Mouse (Mus musculus): ENCODE results near the gene Hfe. TPM values are rescaled to one million over a fixed set of nuclear protein-coding genes. Genes with fewer than 3 reads are reported as not detected.
"Not testable (repeated sequence)": the region's sequence is repeated elsewhere in the genome, so short reads cannot be mapped to it uniquely, and the experiment has no call there.

Hfe gene
- polyA plus RNA-seq, 1 experiment from 2014 or later: 10.8 TPM

DNA sequence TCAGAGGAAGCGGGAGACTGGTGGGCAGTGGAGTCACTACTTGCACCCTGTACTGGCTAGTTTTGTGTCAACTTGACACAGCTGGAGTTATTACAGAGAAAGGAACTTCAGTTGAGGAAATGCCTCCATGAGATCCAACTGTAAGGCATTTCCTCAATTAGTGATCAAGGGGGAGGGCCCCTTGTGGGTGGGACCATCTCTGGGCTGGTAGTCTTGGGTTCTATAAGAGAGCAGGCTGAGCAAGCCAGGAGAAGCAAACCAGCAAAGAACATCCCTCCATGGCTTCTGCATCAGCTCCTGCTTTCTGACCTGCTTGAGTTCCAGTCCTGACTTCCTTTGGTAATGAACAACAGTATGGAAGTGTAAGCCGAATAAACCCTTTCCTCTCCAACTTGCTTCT lies 7.9 kb downstream of the Hfe start:
- H3K9me3 ChIP-seq; ATAC-seq (ENCODE audit: borderline replicate concordance, extremely low read depth, low FRiP score, low TSS enrichment): not testable (repeated sequence)
- WGBS: 84% methylated on average over 2 of the region's 2 CpGs

DNA sequence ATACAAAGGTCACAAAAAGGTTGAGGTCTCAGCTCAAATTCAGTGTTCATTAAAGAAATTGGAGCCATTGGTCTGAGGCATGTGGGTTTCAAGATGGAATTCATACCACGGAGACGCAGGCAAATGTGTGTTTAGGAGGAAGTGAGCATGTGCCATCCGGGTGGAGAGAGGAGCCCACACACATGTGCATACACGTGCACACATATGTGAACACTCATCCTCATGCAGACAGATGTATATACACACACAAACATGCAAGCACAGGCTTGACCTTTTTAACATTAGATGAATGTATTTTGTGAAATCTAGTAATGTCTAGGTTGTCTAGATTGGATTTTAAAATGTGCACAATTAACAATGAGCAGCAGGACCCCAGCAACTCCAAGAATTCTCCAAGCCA lies 8.4 kb downstream of the Hfe start:
- no peaks in the 10 kb centered on the region for H3K36me3 ChIP-seq
- H3K4me2 ChIP-seq: no peak overlapping the region
- peaks cover 12% of the 10 kb centered on the region for H3K4me1 ChIP-seq
- no peak for ATAC-seq (ENCODE audit: borderline replicate concordance, extremely low read depth, low FRiP score, low TSS enrichment)
- no peak overlapping the region for H3K4me3 ChIP-seq
- H3K9me3 ChIP-seq: no peaks in the 10 kb centered on the region
- 76% methylated on average over 4 of the region's 4 CpGs for WGBS
- H3K9ac ChIP-seq: no peak overlapping the region
- H3K27me3 ChIP-seq: no peaks in the 10 kb centered on the region
- no peak overlapping the region for H3K27ac ChIP-seq

More for the DNA sequence above, 7.9 kb downstream of the Hfe start:
- not testable (repeated sequence) for H3K4me3 ChIP-seq, H3K4me2 ChIP-seq, H3K9ac ChIP-seq, H3K27ac ChIP-seq, H3K27me3 ChIP-seq, H3K36me3 ChIP-seq
- peaks cover 12% of the 10 kb centered on the region for H3K4me1 ChIP-seq

DNA sequence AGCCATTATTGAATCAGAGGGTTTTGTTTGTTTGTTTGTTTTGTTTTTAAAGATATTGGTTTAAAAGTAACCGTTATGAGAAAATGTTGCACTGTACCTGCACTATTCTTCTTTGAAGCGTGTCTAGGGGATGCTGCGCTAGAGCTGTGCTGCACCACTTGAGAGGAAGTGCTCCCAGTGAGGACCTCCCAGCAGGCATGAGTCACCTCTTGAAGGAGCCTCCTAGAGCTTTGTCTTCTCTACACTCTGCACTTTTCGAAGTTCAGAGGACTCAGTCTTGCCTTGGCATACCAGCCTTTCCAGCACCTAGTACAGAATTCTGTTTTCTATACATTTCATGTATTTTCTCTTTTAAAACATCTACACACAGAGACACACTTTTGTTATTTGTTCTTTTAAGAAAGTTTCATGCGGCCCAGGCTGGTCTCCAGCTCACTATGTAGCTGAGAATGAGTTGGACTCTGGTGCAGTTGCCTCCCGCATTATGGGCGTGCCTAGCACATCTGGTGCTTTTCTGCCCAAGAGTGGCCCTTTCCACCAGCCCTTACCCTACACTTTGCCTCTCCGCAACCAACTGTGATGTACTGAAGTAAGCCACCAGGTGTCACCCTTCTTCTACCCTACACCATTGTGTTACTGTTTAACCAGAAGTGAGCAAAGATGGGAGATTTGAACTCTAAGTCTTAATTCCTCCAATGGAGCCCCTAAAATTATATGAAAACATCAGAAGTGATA lies 9.7 kb downstream of the Hfe start:
- ATAC-seq (ENCODE audit: borderline replicate concordance, extremely low read depth, low FRiP score, low TSS enrichment): peak; percentile 29; the same call in 1 of the 2 replicates
- Histone ChIP-seq H3K36me3 (no peaks in the 10 kb centered on the region), H3K9me3 (no peaks in the 10 kb centered on the region), H3K27ac (no peak overlapping the region), H3K4me3 (no peak overlapping the region), H3K9ac (no peak overlapping the region), H3K4me1 (peaks cover 20% of the 10 kb centered on the region), H3K4me2 (no peak overlapping the region), H3K27me3 (no peaks in the 10 kb centered on the region)
- WGBS: 21% methylated on average over 8 of the region's 8 CpGs

DNA sequence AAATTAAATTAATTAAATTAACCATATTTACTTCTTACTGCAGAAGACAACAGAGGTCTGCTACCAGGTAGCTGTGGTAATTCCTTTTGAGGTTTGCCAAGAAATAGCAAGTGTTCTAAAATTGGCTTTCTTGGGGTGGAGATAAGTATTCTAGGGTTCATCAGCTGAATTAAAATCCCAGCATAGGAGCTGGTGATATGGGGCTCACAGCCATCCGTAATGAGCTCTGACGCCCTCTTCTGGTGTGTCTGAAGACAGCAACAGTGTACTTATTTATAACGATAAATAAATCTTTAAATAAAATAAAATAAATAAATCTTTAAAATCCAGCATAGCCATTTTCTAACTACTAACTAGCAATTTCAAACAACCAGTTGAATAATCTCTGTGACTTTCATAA lies 10.9 kb downstream of the Hfe start:
- H3K4me2 ChIP-seq: no peak overlapping the region
- no peaks in the 10 kb centered on the region for H3K27me3 ChIP-seq
- no peak for ATAC-seq (ENCODE audit: borderline replicate concordance, extremely low read depth, low FRiP score, low TSS enrichment)
- H3K4me3 ChIP-seq: no peak overlapping the region
- no peak overlapping the region for H3K9ac ChIP-seq
- H3K4me1 ChIP-seq: peaks cover 26% of the 10 kb centered on the region
- H3K9me3 ChIP-seq: no peaks in the 10 kb centered on the region
- no peaks in the 10 kb centered on the region for H3K36me3 ChIP-seq
- H3K27ac ChIP-seq: no peak overlapping the region
- WGBS: 68% methylated on average over 3 of the region's 3 CpGs

DNA sequence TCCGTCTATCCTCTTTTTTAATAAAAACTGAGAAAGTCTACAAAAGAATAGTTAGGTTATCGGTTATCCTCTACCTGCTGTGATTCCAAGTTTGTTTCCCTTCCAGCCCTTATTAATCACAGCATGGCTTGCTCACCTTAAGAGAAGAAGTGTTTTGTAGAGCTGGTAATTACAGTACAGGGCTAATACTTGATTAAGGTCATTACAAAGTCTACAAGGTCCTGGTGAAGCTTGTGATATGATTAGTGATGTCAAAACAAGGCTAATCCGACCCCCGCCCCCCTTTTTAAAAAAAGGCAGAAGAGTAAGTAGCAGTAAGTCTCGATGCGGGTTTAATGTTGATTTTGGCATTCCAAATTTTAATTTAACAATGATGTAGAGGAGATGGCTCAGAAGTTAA lies 11.7 kb downstream of the Hfe start:
- Histone ChIP-seq H3K4me1 (peaks cover 26% of the 10 kb centered on the region), H3K4me3 (0 out of 2 replicates have a peak overlapping the region, but pooled peaks have one; percentile 5), H3K27ac (peak overlapping the region; percentile 90), H3K4me2 (peak overlapping the region; percentile 46), H3K36me3 (no peaks in the 10 kb centered on the region), H3K9ac (peak overlapping the region; percentile 32; the same call in 1 of the 2 replicates), H3K27me3 (no peaks in the 10 kb centered on the region), H3K9me3 (no peaks in the 10 kb centered on the region)
- no peak for ATAC-seq (ENCODE audit: borderline replicate concordance, extremely low read depth, low FRiP score, low TSS enrichment)
- WGBS: 63% methylated on average over 6 of the region's 6 CpGs

DNA sequence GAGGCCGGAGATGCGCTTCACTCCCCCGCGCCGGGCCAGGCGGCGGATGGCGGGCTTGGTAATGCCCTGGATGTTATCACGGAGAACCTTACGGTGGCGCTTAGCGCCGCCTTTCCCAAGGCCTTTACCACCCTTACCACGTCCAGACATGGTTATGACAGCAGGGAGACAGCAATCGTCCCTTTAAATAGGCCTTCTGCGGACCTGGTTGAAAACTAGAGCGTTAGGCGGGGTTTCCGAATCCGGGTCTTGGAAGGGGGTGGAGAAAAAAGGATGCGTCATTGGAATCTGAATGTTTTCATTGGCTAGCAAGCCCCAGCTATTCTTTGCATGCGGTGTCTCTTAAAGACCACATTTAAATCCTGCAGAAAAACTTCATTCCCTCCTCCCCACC lies 12.4 kb downstream of the Hfe start, which contains the start of gene Hist1h4c:
TSS of gene Hist1h4c (minus strand) at position 155 of the 394 bp plus-strand sequence.
- H3K9me3 ChIP-seq: no peaks in the 10 kb centered on the region
- peak within 1 kb of the TSS; percentile 51 for H3K9ac ChIP-seq
- H3K4me3 ChIP-seq: peak within 1 kb of the TSS; percentile 41
- H3K36me3 ChIP-seq: no peaks in the 10 kb centered on the region
- peak; percentile 96 for ATAC-seq (ENCODE audit: borderline replicate concordance, extremely low read depth, low FRiP score, low TSS enrichment)
- H3K27ac ChIP-seq: peak within 1 kb of the TSS; percentile 94
- H3K4me2 ChIP-seq: peak within 1 kb of the TSS; percentile 55
- H3K27me3 ChIP-seq: no peaks in the 10 kb centered on the region
- peaks cover 26% of the 10 kb centered on the region for H3K4me1 ChIP-seq
- WGBS: 0% methylated on average over 20 of the region's 22 CpGs

DNA sequence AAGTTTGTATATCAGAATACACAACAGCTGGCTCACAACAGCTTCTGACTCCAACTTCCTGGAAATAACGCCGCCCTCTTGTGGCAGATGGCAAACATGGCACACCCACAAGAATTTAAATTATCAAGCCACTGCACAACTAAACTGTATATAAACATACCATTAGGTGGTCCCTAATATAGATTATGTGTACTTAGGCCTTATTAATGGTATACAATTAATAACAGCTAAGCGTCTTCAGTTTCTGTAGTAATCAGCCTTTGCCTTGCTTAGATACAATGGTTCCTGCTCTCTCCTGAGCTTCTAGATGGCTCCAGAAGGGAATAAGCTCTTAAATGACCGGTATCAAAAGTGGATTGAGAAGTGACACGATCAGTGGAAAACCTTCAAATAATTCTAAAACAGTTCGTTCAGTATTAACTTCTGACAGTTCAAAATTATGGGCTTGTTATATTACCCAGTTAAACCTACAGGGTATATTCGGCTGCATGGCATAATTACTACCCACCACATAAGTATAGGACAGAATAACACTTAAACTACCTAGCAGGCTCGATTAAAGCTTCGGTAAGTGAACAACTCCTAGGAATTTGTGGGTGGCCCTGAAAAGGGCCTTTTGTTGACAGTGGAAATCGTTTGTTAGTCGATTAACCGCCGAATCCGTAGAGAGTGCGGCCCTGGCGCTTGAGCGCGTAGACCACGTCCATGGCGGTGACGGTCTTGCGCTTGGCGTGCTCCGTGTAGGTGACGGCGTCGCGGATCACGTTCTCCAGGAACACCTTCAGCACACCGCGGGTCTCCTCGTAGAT lies 13.0 kb downstream of the Hfe start:
- peak overlapping the region; percentile 41 for H3K4me3 ChIP-seq
- H3K4me2 ChIP-seq: peak overlapping the region; percentile 55
- no peaks in the 10 kb centered on the region for H3K9me3 ChIP-seq
- peak; percentile 43; the same call in 1 of the 2 replicates for ATAC-seq (ENCODE audit: borderline replicate concordance, extremely low read depth, low FRiP score, low TSS enrichment)
- H3K4me1 ChIP-seq: peaks cover 26% of the 10 kb centered on the region
- H3K27me3 ChIP-seq: no peaks in the 10 kb centered on the region
- H3K36me3 ChIP-seq: no peaks in the 10 kb centered on the region
- WGBS: under 1% methylated on average over 28 of the region's 32 CpGs
- H3K9ac ChIP-seq: peak overlapping the region; percentile 51
- peak overlapping the region; percentile 94 for H3K27ac ChIP-seq

DNA sequence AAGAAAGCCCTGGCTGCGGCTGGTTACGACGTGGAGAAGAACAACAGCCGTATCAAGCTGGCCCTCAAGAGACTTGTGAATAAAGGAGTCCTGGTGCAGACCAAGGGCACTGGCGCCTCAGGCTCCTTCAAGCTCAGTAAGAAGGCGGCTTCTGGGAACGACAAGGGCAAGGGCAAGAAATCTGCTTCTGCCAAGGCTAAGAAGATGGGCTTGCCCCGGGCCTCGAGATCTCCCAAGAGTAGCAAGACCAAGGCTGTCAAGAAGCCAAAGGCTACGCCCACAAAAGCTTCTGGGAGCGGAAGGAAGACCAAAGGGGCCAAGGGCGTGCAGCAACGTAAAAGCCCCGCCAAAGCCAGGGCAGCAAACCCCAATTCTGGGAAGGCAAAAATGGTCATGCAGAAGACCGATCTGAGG lies 14.6 kb downstream of the Hfe start:
- ATAC-seq (ENCODE audit: borderline replicate concordance, extremely low read depth, low FRiP score, low TSS enrichment): no peak
- Histone ChIP-seq H3K9ac (no peak overlapping the region), H3K9me3 (no peaks in the 10 kb centered on the region), H3K27ac (peak overlapping the region; percentile 50), H3K4me2 (peak overlapping the region; percentile 25), H3K36me3 (no peaks in the 10 kb centered on the region), H3K4me1 (peaks cover 25% of the 10 kb centered on the region), H3K27me3 (no peaks in the 10 kb centered on the region), H3K4me3 (no peak overlapping the region)
- WGBS: 54% methylated on average over 15 of the region's 15 CpGs

DNA sequence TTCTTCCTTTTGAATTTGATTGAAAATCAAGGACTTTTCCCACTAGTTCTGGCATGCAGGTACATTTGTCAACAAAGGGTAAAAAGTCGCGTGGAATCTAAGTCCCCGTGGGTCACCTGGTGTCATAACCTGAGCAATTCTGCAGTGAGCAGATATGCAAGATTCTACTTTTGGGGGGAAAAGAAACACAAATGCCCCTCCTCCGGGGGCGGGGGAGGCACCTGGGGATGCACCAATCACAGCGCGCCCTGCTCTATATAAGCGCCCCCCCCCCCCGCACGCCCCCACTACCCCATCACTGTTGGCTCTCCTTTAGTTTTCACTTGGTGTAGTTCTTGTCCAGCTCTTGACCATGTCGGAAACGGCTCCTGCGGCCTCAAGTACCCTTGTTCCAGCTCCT lies 15.1 kb downstream of the Hfe start, which contains the start of gene Hist1h1t:
TSS of gene Hist1h1t (plus strand) at position 301 of the 400 bp plus-strand sequence.
- Histone ChIP-seq H3K36me3 (no peaks in the 10 kb centered on the region), H3K27ac (peak within 1 kb of the TSS; percentile 50), H3K4me1 (peaks cover 21% of the 10 kb centered on the region), H3K27me3 (no peaks in the 10 kb centered on the region), H3K9me3 (no peaks in the 10 kb centered on the region), H3K4me3 (no peak within 1 kb of the TSS), H3K9ac (no peak within 1 kb of the TSS), H3K4me2 (peak within 1 kb of the TSS; percentile 25)
- WGBS: 46% methylated on average over 13 of the region's 13 CpGs
- ATAC-seq (ENCODE audit: borderline replicate concordance, extremely low read depth, low FRiP score, low TSS enrichment): no peak

DNA sequence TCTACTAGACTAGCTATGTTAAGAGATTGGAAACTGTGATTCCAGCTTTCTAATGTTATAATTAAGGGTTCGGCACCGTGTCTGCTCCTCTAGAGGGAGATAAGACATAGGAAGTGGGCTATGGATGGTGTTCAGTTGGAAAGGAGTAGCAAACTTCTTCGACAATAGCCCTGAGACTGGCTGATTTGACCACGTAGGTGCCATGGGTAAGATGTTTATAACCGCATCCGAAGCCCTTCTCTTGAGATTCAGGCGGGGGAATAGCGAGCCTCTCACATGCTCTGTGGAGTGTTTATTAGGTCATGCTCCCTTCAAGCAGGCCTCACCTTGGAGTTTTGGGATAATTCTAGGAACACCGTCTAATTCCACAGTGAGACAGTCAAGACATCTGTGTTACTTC lies 15.7 kb downstream of the Hfe start:
- 89% methylated on average over 9 of the region's 9 CpGs for WGBS
- Histone ChIP-seq H3K36me3 (no peaks in the 10 kb centered on the region), H3K4me3 (no peak overlapping the region), H3K4me2 (no peak overlapping the region), H3K27ac (no peak overlapping the region), H3K9me3 (no peaks in the 10 kb centered on the region), H3K4me1 (peaks cover 21% of the 10 kb centered on the region), H3K9ac (no peak overlapping the region), H3K27me3 (no peaks in the 10 kb centered on the region)
- ATAC-seq (ENCODE audit: borderline replicate concordance, extremely low read depth, low FRiP score, low TSS enrichment): no peak

DNA sequence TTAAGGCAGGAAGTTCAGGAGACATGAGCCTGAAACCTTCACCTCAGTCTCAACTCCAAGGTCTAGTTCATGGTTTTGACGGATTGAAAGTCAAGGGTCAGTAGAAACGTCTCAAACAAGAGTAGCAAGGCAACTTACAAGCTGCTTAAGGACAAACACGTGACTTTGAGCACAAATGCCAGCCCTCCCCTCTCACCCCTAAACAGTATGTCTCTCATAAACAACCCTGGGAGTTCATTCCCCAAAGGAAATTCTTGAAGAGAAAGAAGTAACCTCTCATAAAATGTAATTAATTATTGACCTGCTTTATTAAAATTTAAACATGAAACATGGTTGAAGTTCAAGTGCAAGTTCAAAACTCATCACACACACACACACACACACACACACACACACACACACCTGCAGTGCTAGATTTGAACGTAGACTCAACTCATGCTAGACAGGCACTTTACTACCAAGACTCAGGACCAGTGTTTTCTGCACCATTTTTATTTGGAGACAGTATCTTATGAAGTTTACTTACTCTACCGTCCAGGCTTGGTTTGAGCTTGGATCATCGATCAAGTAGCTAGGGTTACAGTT lies 16.7 kb downstream of the Hfe start:
- 66% methylated on average over 6 of the region's 6 CpGs for WGBS
- no peak for ATAC-seq (ENCODE audit: borderline replicate concordance, extremely low read depth, low FRiP score, low TSS enrichment)
- peaks cover 17% of the 10 kb centered on the region for H3K4me1 ChIP-seq
- H3K27me3 ChIP-seq: no peaks in the 10 kb centered on the region
- no peaks in the 10 kb centered on the region for H3K9me3 ChIP-seq
- no peak overlapping the region for H3K27ac ChIP-seq
- no peak overlapping the region for H3K4me3 ChIP-seq
- no peak overlapping the region for H3K9ac ChIP-seq
- no peaks in the 10 kb centered on the region for H3K36me3 ChIP-seq
- no peak overlapping the region for H3K4me2 ChIP-seq

All from lung, embryonic 15.5 days (tissue).